Mouse (Mus musculus): Measurements from ENCODE around the gene Ocln. TPM values are rescaled to one million over a fixed set of nuclear protein-coding genes. Genes with fewer than 3 reads are reported as not detected.

The Ocln gene
- total RNA-seq (2021), result under 1 TPM in 1 of 2 experiments, not detected in 1; 0.14 TPM
- long read RNA-seq, experiment 1, result 0 reads
- long read RNA-seq, experiment 2, result 0 reads

GRCm38 (mm10) chr13:100552369-100553041 lies at the start of gene Ocln:
TSS of gene Ocln (minus strand) at chr13:100552718.
- no peak for DNase-seq (ENCODE audit: low spot score)

GRCm38 (mm10) chr13:100601034-100601433 lies 48.5 kb upstream of the Ocln start:
- no peak for DNase-seq (ENCODE audit: low spot score)

GRCm38 (mm10) chr13:100600317-100600716 lies 47.8 kb upstream of the Ocln start:
- DNase-seq (ENCODE audit: low spot score), result no peak

DNA sequence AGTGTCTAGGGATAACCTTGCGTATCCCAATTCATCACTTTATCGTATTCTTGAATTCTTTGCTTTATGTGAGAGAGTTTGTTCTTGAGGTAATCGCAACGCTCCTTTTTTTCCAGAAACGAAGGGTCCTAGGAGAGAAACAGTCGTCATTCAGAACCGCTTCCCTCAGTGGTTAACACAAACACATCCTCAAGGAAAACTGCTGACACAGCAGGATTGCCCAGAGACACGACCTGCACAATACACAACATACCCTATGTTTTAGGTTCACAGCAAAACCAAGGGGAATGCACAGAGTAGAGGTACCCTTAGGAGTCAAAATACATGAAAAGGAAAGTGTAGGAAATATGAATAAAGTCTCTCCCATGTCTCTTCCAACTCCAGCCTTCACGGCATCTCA lies 44.8 kb upstream of the Ocln start:
- no peak for DNase-seq (ENCODE audit: low spot score)

- DNase-seq (ENCODE audit: low spot score), result no peak
Measured at GRCm38 (mm10) chr13:100595552-100595885, 43.0 kb upstream of the Ocln start.

GRCm38 (mm10) chr13:100594838-100595551 lies 42.5 kb upstream of the Ocln start:
- no peak for DNase-seq (ENCODE audit: low spot score)

DNA sequence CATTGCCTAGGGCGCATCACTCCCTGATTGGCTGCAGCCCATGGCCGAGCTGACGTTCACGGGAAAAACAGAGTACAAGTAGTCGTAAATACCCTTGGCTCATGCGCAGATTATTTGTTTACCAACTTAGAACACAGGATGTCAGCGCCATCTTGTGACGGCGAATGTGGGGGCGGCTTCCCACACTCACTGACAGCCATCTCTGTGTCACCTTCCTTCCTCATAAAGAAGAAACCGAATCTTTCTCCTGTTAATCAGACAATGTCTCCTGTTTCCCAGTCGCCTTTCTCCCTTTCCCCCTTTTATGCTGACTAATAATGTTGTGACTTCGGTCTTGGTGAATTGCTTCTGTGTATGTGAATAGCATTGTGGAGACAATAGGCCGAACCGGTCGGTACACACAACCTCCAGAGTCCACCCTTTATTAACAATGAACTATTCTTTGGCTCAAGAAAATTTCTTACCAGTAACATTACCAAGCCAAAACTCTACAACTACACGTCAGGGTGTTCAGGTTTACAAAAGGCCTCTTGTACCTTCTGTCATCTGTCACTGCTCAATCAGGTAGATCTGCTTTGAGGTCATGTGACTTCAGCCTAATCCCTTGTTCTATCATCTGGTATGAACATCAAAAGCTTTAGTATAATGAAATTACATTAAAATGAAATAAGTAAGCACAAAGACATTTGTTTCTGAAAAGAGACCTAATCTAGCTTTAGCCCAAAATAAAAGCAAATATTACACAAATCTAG lies 41.7 kb upstream of the Ocln start:
- DNase-seq (ENCODE audit: low spot score), result peak; percentile 30

DNA sequence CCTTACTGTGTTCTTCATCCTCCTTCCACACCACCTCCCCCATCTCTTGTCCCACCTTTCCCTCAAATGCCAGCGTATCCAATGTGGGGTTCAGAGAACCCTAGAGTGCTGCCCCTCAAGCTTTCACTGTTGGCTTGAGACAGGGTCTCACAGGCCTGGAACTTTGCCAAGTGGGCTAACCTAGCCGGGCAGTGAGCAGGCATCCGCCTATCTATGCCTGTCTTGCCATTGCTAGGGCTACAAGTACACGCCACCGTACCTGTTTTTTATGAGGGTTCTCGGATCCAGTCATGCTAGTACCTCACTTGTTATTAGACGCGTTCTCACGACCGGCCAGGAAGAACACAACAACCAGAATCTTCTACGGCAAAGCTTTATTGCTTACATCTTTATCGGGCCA lies 36.1 kb upstream of the Ocln start:
- no peak for DNase-seq (ENCODE audit: low spot score)

DNA sequence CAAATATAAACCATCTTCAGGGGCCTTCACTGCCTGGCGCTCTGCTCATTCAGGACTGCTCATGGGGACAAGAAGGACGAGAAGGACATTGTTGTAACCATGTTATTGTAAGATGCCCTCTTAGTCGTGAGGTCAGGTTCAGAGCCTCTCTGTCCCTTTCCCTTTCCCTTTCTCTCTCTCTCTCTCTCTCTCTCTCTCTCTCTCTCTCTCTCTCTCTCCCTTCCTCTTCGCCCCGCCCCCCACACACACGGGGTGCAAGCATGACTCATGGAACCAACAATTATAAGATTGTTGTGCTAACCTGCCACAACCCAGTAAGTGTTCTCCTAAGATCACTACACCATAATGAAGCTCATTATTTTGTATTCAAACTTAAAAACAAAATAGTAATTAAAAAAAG lies 29.6 kb upstream of the Ocln start:
- DNase-seq (ENCODE audit: low spot score), result no peak

GRCm38 (mm10) chr13:100581701-100582100 lies 29.2 kb upstream of the Ocln start:
- no peak for DNase-seq (ENCODE audit: low spot score)

- DNase-seq (ENCODE audit: low spot score), result no peak
Measured at GRCm38 (mm10) chr13:100579951-100580350, 27.4 kb upstream of the Ocln start.

DNA sequence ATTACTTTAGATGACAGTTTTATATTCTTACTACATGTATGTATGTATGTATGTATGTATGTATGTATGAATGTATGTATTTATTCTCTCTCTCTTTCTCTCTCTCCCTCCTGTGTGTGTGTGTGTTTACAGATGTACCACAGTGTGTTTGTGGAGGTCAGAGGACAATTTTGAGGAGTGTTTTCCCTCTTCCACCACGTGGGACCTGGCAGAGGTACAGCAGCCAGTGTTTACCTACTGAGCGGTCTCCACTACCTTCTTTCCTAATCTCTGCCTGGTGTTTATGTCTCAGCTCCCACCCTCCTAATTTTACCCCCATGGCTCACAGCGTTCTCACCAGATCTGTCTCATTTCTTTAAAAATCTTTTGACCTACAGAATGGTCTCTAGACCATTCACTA lies 26.7 kb upstream of the Ocln start:
- DNase-seq (ENCODE audit: low spot score), result no peak

- no peak for DNase-seq (ENCODE audit: low spot score)
Measured at GRCm38 (mm10) chr13:100575950-100576349, 23.4 kb upstream of the Ocln start.

- DNase-seq (ENCODE audit: low spot score), result no peak
Measured at GRCm38 (mm10) chr13:100570713-100571112, 18.2 kb upstream of the Ocln start.

GRCm38 (mm10) chr13:100568359-100568758 lies 15.8 kb upstream of the Ocln start:
- no peak for DNase-seq (ENCODE audit: low spot score)

- no peak for DNase-seq (ENCODE audit: low spot score)
Measured at GRCm38 (mm10) chr13:100559449-100559848, 6.9 kb upstream of the Ocln start.

GRCm38 (mm10) chr13:100557011-100557410 lies 4.5 kb upstream of the Ocln start:
- no peak for DNase-seq (ENCODE audit: low spot score)

DNA sequence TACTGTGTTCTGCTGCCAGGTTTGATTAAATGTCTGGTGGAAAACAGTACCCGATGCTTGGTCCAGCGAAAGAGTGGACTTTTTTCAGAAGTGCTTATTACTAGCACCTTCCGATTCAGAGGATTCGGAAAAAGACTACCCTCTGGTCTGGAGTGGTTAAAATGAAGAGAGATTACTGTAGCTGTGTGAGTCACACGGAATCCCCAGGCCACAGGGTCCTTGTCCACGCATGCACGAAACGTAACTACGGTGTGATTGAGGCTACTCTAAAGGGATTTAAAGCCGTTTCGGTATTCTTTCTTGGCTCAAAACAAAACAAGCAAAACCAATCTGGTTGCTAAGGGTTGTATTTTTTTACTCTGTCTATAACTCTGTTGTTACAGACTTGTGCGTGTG lies 522 bp upstream of the Ocln start:
- no peak for DNase-seq (ENCODE audit: low spot score)

- DNase-seq (ENCODE audit: low spot score), result no peak
Measured at GRCm38 (mm10) chr13:100552009-100552368, 529 bp downstream of the Ocln start.

GRCm38 (mm10) chr13:100551371-100552008 lies 1.0 kb downstream of the Ocln start:
- DNase-seq (ENCODE audit: low spot score), result no peak

- DNase-seq (ENCODE audit: low spot score), result no peak
Measured at GRCm38 (mm10) chr13:100547269-100547668, 5.2 kb downstream of the Ocln start.

GRCm38 (mm10) chr13:100545510-100545909 lies 7.0 kb downstream of the Ocln start:
- no peak for DNase-seq (ENCODE audit: low spot score)

Measured in gastrocnemius, adult 18-20 months (tissue).